Mouse (Mus musculus) hindbrain, embryonic 11.5 days (tissue): ENCODE measurements around the gene Crygb. TPM values are rescaled to one million over a fixed set of nuclear protein-coding genes. Genes with fewer than 3 reads are reported as not detected.

ENCODE experiments used
- ATAC-seq: fragments of 200-750 bp; cut with Nextera tagmentation; 2 replicates; pipeline ENCODE4 v1.8.0; 2017; ENCODE audit warnings: mild to moderate bottlenecking, moderate TSS enrichment, moderate library complexity; ENCODE audit not compliant: low FRiP score
- DNase-seq: peaks from one replicate; pipeline ENCODE4 v3.0.0-alpha.2; 2015; ENCODE audit warnings: low spot score
- H3K27ac ChIP-seq: fragments of 300-500 bp; sonication (generic); 2 replicates; pipeline ENCODE4 v1.5.1; 2014; ENCODE audit warnings: mild to moderate bottlenecking, low read depth, low read length
- H3K27me3 ChIP-seq: fragments of 300-500 bp; sonication (generic); 2 replicates; pipeline ENCODE4 v1.6.1; 2014; ENCODE audit warnings: mild to moderate bottlenecking, low read length, moderate library complexity, mixed read lengths; ENCODE audit not compliant: control insufficient read depth, insufficient read depth
- H3K36me3 ChIP-seq: fragments of 300-500 bp; sonication (generic); 2 replicates; pipeline ENCODE4 v1.6.1; 2014; ENCODE audit warnings: mild to moderate bottlenecking, low read length, moderate library complexity, mixed read lengths; ENCODE audit not compliant: control insufficient read depth, insufficient read depth
- H3K4me1 ChIP-seq: fragments of 300-500 bp; sonication (generic); replicated peaks from 2 replicates; pipeline ENCODE4 v1.6.1; 2014; ENCODE audit warnings: low read length, mixed read lengths; ENCODE audit not compliant: control insufficient read depth, insufficient read depth
- H3K4me2 ChIP-seq: fragments of 300-500 bp; sonication (generic); replicated peaks from 2 replicates; pipeline ENCODE4 v1.6.1; 2014; ENCODE audit warnings: mild to moderate bottlenecking, low read depth, low read length
- H3K4me3 ChIP-seq: fragments of 300-500 bp; sonication (generic); 2 replicates; pipeline ENCODE4 v1.5.1; 2014; ENCODE audit warnings: low read depth, low read length
- H3K9ac ChIP-seq: fragments of 300-500 bp; sonication (generic); 2 replicates; pipeline ENCODE4 v1.6.1; 2014; ENCODE audit warnings: low read depth, low read length
- H3K9me3 ChIP-seq: fragments of 300-500 bp; sonication (generic); 2 replicates; pipeline ENCODE4 v1.6.1; 2016; ENCODE audit warnings: low read length; ENCODE audit not compliant: control insufficient read depth
- WGBS: fragments of 180-500 bp; shearing (Covaris S2); extraction: QIAGEN DNeasy Blood & Tissue Kit; methylation state at CpG from one replicate; pipeline ENCODE4 v1.1.7; 2014; 5-methylcytosine and 5-hydroxymethylcytosine counted together
- polyA plus RNA-seq: library from polyadenylated mRNA; unstranded; fragments of >200 nt; fragmentation: Nextera tagmentation; extraction: Ambion mirVana; gene quantifications from 2 replicates; pipeline ENCODE4 v1.2.1, GENCODE M21; 2014

Crygb gene
- polyA plus RNA-seq, 1 experiment from 2014 or later = not detected

DNA sequence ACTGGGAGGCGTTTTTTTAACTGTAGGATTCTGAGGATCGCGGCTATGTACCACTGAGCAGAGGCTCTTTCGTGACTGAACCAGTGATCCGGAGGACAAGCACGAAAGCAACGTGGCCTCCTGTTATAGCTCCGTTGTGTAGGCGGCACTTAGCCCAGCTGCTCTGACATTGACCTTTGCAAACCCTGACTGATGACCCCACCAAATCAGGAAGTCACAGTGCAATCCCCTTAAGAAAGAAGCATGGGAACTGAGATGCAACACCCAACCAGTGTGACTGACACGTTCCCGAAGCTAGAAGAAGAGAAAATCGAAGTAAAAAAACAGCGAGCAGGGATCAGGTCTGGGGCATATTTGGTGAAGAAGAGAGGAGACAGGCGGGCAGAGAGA is 30.7 kb upstream of the Crygb start:
- Histone ChIP-seq H3K9ac (no peak overlapping the region), H3K4me3 (no peak overlapping the region), H3K27ac (no peak overlapping the region), H3K4me1 (no peaks in the 10 kb centered on the region), H3K36me3 (no peaks in the 10 kb centered on the region), H3K9me3 (no peaks in the 10 kb centered on the region), H3K4me2 (no peak overlapping the region; the same call in 1 of the 2 replicates), H3K27me3 (no peaks in the 10 kb centered on the region)
- 49% methylated on average over 14 of the region's 14 CpGs for WGBS
- peak; percentile 35; the same call in 1 of the 2 replicates for ATAC-seq
- DNase-seq = peak; percentile 20

DNA sequence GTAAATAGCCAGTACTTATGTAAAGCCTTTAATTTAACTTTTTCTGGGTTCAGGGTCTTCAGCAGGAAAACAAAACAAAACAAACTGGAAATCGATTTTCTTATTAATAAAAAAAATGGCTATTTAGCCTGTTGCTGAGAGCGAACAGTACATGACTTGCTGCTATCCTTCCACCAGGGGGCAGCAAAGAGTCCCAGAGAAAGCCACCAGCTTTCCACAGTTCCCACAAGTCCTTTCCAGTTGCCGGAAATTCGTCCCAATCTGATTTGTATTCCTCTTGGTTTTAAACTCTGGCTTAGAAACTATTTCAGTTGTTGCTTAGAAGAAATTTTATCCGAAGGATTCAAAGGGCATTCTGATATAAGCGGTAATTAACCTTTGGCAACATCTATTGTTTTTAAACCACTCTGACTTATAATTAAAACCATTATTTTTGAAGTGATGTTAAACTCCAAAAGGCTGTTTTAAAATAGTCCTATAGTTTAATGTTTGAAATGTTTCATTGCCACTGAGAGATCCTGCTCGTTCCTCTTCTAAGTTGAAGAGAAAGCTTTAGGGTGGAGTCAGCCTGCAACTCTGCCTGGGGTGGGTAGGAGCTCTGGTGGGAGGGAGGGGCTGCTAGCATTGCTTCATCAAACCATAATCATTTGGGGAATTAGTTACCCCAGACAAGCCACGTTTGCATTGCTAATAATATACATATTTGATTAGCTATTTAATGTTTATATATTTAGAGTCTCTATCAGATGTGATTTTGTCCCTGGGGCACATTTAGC is 30.1 kb upstream of the Crygb start:
- Histone ChIP-seq H3K9me3 (no peaks in the 10 kb centered on the region), H3K4me2 (no peak overlapping the region), H3K27me3 (no peaks in the 10 kb centered on the region), H3K9ac (no peak overlapping the region), H3K4me1 (no peaks in the 10 kb centered on the region), H3K27ac (no peak overlapping the region), H3K36me3 (no peaks in the 10 kb centered on the region), H3K4me3 (no peak overlapping the region)
- peak; percentile 73; the same call in 1 of the 2 replicates for ATAC-seq
- 16% methylated on average over 8 of the region's 8 CpGs for WGBS
- DNase-seq = peak; percentile 92

GRCm38 (mm10) chr1:65109756-65110435 is 27.8 kb upstream of the Crygb start:
- H3K9ac ChIP-seq = no peak overlapping the region
- DNase-seq (no peak), ATAC-seq (no peak)
- H3K4me2 ChIP-seq = no peak overlapping the region
- no peaks in the 10 kb centered on the region for H3K4me1 ChIP-seq
- no peaks in the 10 kb centered on the region for H3K36me3 ChIP-seq
- no peaks in the 10 kb centered on the region for H3K27me3 ChIP-seq
- H3K4me3 ChIP-seq = no peak overlapping the region
- no peak overlapping the region for H3K27ac ChIP-seq
- no peaks in the 10 kb centered on the region for H3K9me3 ChIP-seq
- 72% methylated on average over 25 of the region's 25 CpGs for WGBS

DNA sequence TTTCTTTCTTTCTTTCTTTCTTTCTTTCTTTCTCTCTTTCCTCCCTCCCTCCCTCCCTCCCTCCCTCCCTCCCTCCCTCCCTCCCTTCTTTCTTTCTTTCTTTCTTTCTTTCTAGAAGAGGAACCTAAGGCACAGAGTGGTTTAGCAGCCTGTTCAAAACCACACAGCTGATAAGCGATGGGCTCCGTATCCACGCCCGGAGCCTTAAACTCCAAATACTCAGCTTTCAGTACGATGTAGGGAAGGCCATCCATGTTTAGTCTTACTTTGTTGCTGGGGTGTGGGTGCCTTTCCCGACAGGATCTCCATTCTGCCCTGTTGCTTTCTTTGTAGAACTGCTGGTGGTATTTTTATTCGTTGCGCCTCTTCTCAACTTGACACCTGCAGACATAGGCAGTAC is 27.1 kb upstream of the Crygb start:
- Histone ChIP-seq H3K27me3 (no peaks in the 10 kb centered on the region), H3K4me3 (no peak overlapping the region), H3K4me1 (no peaks in the 10 kb centered on the region), H3K9me3 (no peaks in the 10 kb centered on the region), H3K9ac (no peak overlapping the region), H3K27ac (no peak overlapping the region), H3K4me2 (no peak overlapping the region), H3K36me3 (no peaks in the 10 kb centered on the region)
- DNase-seq (no peak), ATAC-seq (no peak)
- whole genome bisulfite sequencing = 87% methylated on average over 8 of the region's 8 CpGs

DNA sequence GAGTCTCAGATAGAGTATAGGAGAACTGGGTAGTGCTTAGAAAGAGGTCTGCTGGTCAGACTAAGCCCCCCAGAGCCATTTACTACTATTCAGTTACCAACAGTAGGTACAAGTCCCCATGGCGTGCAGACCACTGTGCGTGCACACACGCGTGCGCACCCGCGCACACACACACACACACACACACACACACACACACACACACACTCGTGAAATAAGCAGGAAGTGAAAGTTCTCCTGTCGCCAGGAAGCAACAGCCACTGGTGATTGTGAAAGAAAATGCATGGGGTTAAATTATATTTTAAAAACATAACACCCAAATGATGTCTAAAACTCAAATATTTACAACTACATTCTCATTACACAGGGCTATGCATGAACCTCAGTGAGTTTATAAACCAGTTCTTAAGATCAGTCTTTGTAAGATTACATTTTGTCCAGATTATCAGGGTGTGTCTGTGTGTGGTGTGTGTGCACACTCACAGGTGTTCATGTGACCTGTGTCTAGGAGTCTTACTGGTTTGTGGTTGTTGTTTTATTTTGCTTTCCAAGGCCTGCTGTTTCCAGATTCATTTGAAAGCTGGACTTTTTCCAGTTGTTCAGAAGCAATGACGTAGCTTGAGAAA is 25.7 kb upstream of the Crygb start:
- Histone ChIP-seq H3K27ac (no peak overlapping the region), H3K4me2 (no peak overlapping the region), H3K4me1 (no peaks in the 10 kb centered on the region), H3K9me3 (no peaks in the 10 kb centered on the region), H3K4me3 (no peak overlapping the region), H3K9ac (no peak overlapping the region), H3K36me3 (no peaks in the 10 kb centered on the region), H3K27me3 (no peaks in the 10 kb centered on the region)
- 84% methylated on average over 10 of the region's 10 CpGs for WGBS
- no peak for DNase-seq
- no peak for ATAC-seq

- no peak for ATAC-seq
- Histone ChIP-seq H3K9ac (no peak within 1 kb of the TSS), H3K27me3 (no peaks in the 10 kb centered on the region), H3K4me1 (no peaks in the 10 kb centered on the region), H3K9me3 (no peaks in the 10 kb centered on the region), H3K4me2 (no peak within 1 kb of the TSS), H3K36me3 (no peaks in the 10 kb centered on the region), H3K27ac (no peak within 1 kb of the TSS), H3K4me3 (no peak within 1 kb of the TSS)
- 83% methylated on average over 11 of the region's 11 CpGs for WGBS
- no peak for DNase-seq
Measured at GRCm38 (mm10) chr1:65103273-65103672, 21.2 kb upstream of the Crygb start, which contains the start of gene Cryga. TSS of gene Cryga (minus strand) at chr1:65103373.

- no peaks in the 10 kb centered on the region for H3K9me3 ChIP-seq
- no peak for ATAC-seq
- no peak overlapping the region for H3K27ac ChIP-seq
- DNase-seq = no peak
- WGBS = 79% methylated on average over 3 of the region's 3 CpGs
- no peaks in the 10 kb centered on the region for H3K27me3 ChIP-seq
- H3K9ac ChIP-seq = no peak overlapping the region
- no peaks in the 10 kb centered on the region for H3K4me1 ChIP-seq
- no peaks in the 10 kb centered on the region for H3K36me3 ChIP-seq
- H3K4me3 ChIP-seq = no peak overlapping the region
- H3K4me2 ChIP-seq = no peak overlapping the region
Measured at GRCm38 (mm10) chr1:65096953-65097352, 14.9 kb upstream of the Crygb start.

- no peak overlapping the region for H3K4me3 ChIP-seq
- H3K4me2 ChIP-seq = no peak overlapping the region
- DNase-seq (no peak), ATAC-seq (no peak)
- no peaks in the 10 kb centered on the region for H3K27me3 ChIP-seq
- no peak overlapping the region for H3K9ac ChIP-seq
- no peak overlapping the region for H3K27ac ChIP-seq
- H3K9me3 ChIP-seq = no peaks in the 10 kb centered on the region
- WGBS = 90% methylated on average over 3 of the region's 3 CpGs
- no peaks in the 10 kb centered on the region for H3K36me3 ChIP-seq
- no peaks in the 10 kb centered on the region for H3K4me1 ChIP-seq
Measured at GRCm38 (mm10) chr1:65091566-65091965, 9.5 kb upstream of the Crygb start.
